12 mouse cellular contexts compared by ENCODE assay signal in genomic region chr13:20107953-20108498, GRCm38 (mm10).
"Had no signal": no experiment of that assay in that cellular context is flagged by ENCODE, and none has a peak within 500 bp of the region (broad histone marks: within the 10 kb centered on the region; RNA-seq: fewer than 3 reads in every experiment).

No protein-coding gene starts in this region.

- DNase-seq: kidney, adult 2 months; kidney, postnatal 14 days; layer of hippocampus, postnatal 36 days; lung, embryonic 14.5 days; thymus, adult 2 months; thymus, postnatal 36 days had no signal

- ATAC-seq: intestine, embryonic 16.5 days; liver, embryonic 12.5 days; midbrain, embryonic 15.5 days had no signal

- H3K4me1 ChIP-seq: liver, embryonic 12.5 days had no signal

- H3K4me2 ChIP-seq: kidney, embryonic 15.5 days; limb, embryonic 15.5 days; liver, embryonic 12.5 days; lung, embryonic 14.5 days; midbrain, embryonic 15.5 days had no signal

- H3K36me3 ChIP-seq: kidney, embryonic 15.5 days; limb, embryonic 15.5 days; liver, embryonic 12.5 days; midbrain, embryonic 10.5 days; midbrain, embryonic 15.5 days had no signal

- H3K4me3 ChIP-seq: kidney, embryonic 15.5 days; limb, embryonic 15.5 days; liver, embryonic 12.5 days; midbrain, embryonic 10.5 days; midbrain, embryonic 15.5 days had no signal

- H3K9me3 ChIP-seq: kidney, embryonic 15.5 days; limb, embryonic 15.5 days; liver, embryonic 12.5 days; midbrain, embryonic 10.5 days; midbrain, embryonic 15.5 days had no signal

- H3K27me3 ChIP-seq: kidney, embryonic 15.5 days; limb, embryonic 15.5 days; midbrain, embryonic 15.5 days had no signal

- H3K9ac ChIP-seq: kidney, embryonic 15.5 days; limb, embryonic 15.5 days; liver, embryonic 12.5 days; lung, embryonic 14.5 days; midbrain, embryonic 15.5 days had no signal

- H3K27ac ChIP-seq: kidney, embryonic 15.5 days; limb, embryonic 15.5 days; liver, embryonic 12.5 days; midbrain, embryonic 10.5 days; midbrain, embryonic 15.5 days had no signal
